Mouse (Mus musculus): Measurements from ENCODE around the gene Erbb2.

GRCm38 (mm10) chr11:98449921-98450771 lies 37.9 kb downstream of the Erbb2 start:
- no peak for TF ChIP-seq CTCF (conservative IDR thresholded peaks at IDR 0.05; ENCODE audit: low read length)
- no peak for TF ChIP-seq POU5F1 (IDR thresholded peaks at IDR 0.05; ENCODE audit: borderline replicate concordance, low read length)
